Mouse (Mus musculus): ENCODE data around the gene Mrpl17.

DNA sequence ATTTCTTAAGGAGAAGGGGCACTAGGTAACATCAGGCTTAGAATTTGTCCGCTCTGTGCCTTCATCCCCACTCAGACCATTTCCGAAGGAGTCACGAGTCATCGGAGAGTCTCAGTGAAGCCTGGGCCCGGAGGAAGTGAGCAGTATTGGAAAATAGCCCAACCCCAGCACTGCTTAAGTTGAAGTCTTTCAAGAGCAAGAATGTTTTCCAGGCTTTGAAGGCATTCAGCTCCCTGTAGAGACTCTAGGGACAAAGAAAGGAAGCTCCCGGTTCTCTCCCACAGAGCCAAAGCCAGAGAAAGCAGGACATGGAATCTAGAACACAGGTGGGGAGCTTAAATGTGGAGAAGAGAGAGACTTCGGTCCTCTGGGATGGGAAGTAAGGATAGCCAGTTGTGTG is 17.2 kb downstream of the Mrpl17 start:
- TF ChIP-seq POLR2A (IDR thresholded peaks at IDR 0.05; ENCODE audit: insufficient read length, low read depth) (no peak), MYOG (IDR thresholded peaks at IDR 0.05; ENCODE audit: control insufficient read depth in 1 of 3, insufficient read depth in 1 of 3, insufficient read length in 2 of 3, low read depth in 2 of 3) (no peak), E2F4 (IDR thresholded peaks at IDR 0.05; ENCODE audit: insufficient read depth) (no peak)

Data from myocyte (in vitro differentiated cells).